Mouse (Mus musculus) liver, postnatal 0 days (tissue): ENCODE data around the gene Rbm20. TPM values are rescaled to one million over a fixed set of nuclear protein-coding genes. Genes with fewer than 3 reads are reported as not detected.

Experiments
- ATAC-seq: fragments of 200-750 bp; cut with Nextera tagmentation; 2 replicates; pipeline ENCODE4 v1.8.0; 2017; ENCODE audit warnings: mild to moderate bottlenecking, moderate library complexity
- DNase-seq: peaks from one replicate; pipeline ENCODE4 v3.0.0-alpha.2; 2016
- H3K27ac ChIP-seq: fragments of 300-500 bp; sonication (generic); 2 replicates; pipeline ENCODE4 v1.5.1; 2014; ENCODE audit warnings: antibody characterized with exemption, moderate library complexity, mild to moderate bottlenecking, low read depth
- H3K27me3 ChIP-seq: fragments of 300-500 bp; sonication (generic); 2 replicates; pipeline ENCODE4 v1.6.1; 2014; ENCODE audit warnings: low read length, control low read depth, mixed read lengths; ENCODE audit not compliant: insufficient read depth
- H3K36me3 ChIP-seq: fragments of 300-500 bp; sonication (generic); replicated peaks from 2 replicates; pipeline ENCODE4 v1.6.1; 2014; ENCODE audit warnings: mild to moderate bottlenecking, control low read depth, low read length, moderate library complexity, mixed read lengths; ENCODE audit not compliant: insufficient read depth
- H3K4me1 ChIP-seq: fragments of 300-500 bp; sonication (generic); 2 replicates; pipeline ENCODE4 v1.6.1; 2014; ENCODE audit warnings: antibody characterized with exemption, mild to moderate bottlenecking, control low read depth; ENCODE audit not compliant: insufficient read depth
- H3K4me2 ChIP-seq: fragments of 300-500 bp; sonication (generic); 2 replicates; pipeline ENCODE4 v1.6.1; 2014; ENCODE audit warnings: low read depth, mild to moderate bottlenecking, low read length, moderate library complexity, mixed read lengths
- H3K4me3 ChIP-seq: fragments of 300-500 bp; sonication (generic); 2 replicates; pipeline ENCODE4 v1.5.1; 2014; ENCODE audit warnings: low read depth, low read length
- H3K9ac ChIP-seq: fragments of 300-500 bp; sonication (generic); replicated peaks from 2 replicates; pipeline ENCODE4 v1.6.1; 2014; ENCODE audit warnings: mild to moderate bottlenecking, moderate library complexity
- H3K9me3 ChIP-seq: fragments of 300-500 bp; sonication (generic); 2 replicates; pipeline ENCODE4 v1.6.1; 2016; ENCODE audit warnings: mild to moderate bottlenecking, control low read depth, low read length, mixed read lengths
- CTCF ChIP-seq: sonication (generic); IDR thresholded peaks from 2 replicates; pipeline ENCODE4 v1.5.1; 2016; ENCODE audit warnings: antibody characterized with exemption, low read depth
- EP300 ChIP-seq: IDR thresholded peaks from 2 replicates; pipeline ENCODE4 v1.6.1; 2016; ENCODE audit warnings: antibody characterized with exemption, low read depth, mild to moderate bottlenecking
- WGBS: fragments of 180-500 bp; shearing (Covaris S2); extraction: QIAGEN DNeasy Blood & Tissue Kit; methylation state at CpG from one replicate; pipeline ENCODE4 v1.1.7; 2014; ENCODE audit not compliant: insufficient replicate concordance; 5-methylcytosine and 5-hydroxymethylcytosine counted together
- polyA plus RNA-seq: library from polyadenylated mRNA; unstranded; fragments of >200 nt; fragmentation: Nextera tagmentation; extraction: Ambion mirVana; gene quantifications from 2 replicates; pipeline ENCODE4 v1.2.1, GENCODE M21; 2015

Rbm20 gene
- polyA plus RNA-seq, 1 experiment from 2014 or later, result 0.16 TPM

DNA sequence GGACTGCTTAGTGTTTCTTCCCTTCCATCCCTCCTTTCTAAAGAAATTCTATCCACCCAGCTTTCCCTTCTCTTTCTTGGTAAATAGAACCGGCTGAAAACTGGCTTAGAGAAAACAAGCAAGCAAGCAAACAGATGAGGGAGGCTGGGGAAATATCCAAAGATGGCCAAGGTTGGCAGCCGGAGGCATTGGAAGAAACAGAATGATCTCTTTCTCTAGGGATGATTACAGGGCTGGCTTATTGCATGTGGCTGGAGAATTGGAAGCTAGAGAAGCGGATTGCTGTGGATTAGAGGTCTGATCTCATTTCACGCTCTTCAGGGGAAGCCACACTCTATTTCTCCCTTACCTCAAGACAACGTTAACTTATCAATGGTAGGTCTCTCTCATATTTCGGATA lies 198.1 kb downstream of the Rbm20 start:
- H3K4me1 ChIP-seq, result no peaks in the 10 kb centered on the region
- no peaks in the 10 kb centered on the region for H3K27me3 ChIP-seq
- DNase-seq (no peak), ATAC-seq (no peak)
- no peak overlapping the region for H3K4me2 ChIP-seq
- WGBS, result 81% methylated on average over 6 of the region's 6 CpGs
- TF ChIP-seq EP300 (no peak), CTCF (no peak)
- no peak overlapping the region for H3K9ac ChIP-seq
- H3K4me3 ChIP-seq, result no peak overlapping the region
- H3K27ac ChIP-seq, result no peak overlapping the region
- no peaks in the 10 kb centered on the region for H3K36me3 ChIP-seq
- no peaks in the 10 kb centered on the region for H3K9me3 ChIP-seq

DNA sequence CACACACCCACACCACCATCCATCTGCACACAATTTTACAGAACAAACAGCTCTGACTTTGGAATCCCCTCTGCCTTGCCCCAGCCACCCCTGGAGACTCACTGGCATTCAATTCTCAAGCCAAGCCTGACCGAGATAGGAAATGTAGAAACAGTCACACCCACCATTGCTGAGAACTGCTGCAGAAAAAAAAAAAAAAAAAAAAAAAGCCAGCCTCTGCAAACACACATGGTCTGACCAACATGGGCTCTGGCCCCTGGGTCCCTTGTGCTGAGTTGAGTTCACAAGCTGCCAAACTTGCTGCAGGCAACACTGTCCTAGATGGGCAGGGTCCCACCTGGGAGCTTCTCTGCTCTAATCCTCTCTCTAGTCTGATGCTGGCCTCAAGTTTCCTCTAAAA lies 200.7 kb downstream of the Rbm20 start:
- 33% methylated on average over 1 of the region's 1 CpGs for WGBS
- Histone ChIP-seq H3K27ac (no peak overlapping the region), H3K4me2 (no peak overlapping the region), H3K36me3 (no peaks in the 10 kb centered on the region), H3K4me3 (no peak overlapping the region), H3K9me3 (no peaks in the 10 kb centered on the region), H3K4me1 (no peaks in the 10 kb centered on the region), H3K9ac (no peak overlapping the region), H3K27me3 (no peaks in the 10 kb centered on the region)
- DNase-seq (no peak), ATAC-seq (no peak)
- TF ChIP-seq EP300 (no peak), CTCF (no peak)

DNA sequence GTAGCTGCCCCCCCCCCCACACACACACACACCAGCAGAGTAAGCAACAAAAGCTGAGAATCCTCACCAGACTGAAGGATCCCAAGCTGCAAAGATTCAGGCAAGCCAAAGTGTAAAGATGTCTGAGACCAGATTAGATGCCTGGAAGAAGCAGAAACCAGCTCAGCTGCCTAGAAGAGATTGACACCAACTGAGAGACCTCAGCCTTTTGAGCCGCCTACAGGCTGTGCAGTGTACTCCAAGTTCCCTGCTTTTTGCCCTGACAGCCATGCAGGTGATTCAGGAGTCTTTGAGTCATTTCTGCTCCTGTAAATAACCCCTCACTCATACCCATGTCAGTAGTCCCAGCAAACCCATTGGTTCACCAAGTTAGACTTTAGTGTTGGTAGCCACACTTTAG lies 203.4 kb downstream of the Rbm20 start:
- no peaks in the 10 kb centered on the region for H3K9me3 ChIP-seq
- no peak for TF ChIP-seq CTCF
- no peak for TF ChIP-seq EP300
- H3K9ac ChIP-seq, result no peak overlapping the region
- H3K4me2 ChIP-seq, result no peak overlapping the region
- H3K27ac ChIP-seq, result no peak overlapping the region
- DNase-seq (no peak), ATAC-seq (no peak)
- H3K36me3 ChIP-seq, result no peaks in the 10 kb centered on the region
- H3K4me3 ChIP-seq, result no peak overlapping the region
- no peaks in the 10 kb centered on the region for H3K27me3 ChIP-seq
- H3K4me1 ChIP-seq, result 0 out of 2 replicates have a peak, but pooled peaks cover 2% of the 10 kb centered on the region
- 50% methylated on average over 1 of the region's 1 CpGs for WGBS

DNA sequence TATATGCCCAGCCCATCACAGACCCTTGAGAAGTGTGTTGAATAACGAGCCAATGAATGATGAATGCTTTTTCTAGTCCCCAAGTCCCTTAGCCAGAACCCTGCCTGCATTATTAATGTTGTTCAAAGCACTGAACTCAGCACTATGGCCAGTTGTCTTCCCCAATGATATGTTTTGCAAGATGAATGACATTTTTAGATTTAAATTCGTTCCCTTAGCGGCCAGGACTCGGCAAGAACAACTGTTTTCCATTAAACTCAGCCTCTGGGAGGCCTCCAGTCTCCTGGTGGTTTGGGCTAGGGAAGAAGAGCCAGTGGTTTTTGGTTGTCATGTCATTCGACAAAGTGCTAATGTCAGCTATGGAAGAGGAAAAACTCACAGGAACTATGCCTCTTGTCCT lies 204.7 kb downstream of the Rbm20 start:
- Histone ChIP-seq H3K4me1 (peaks cover 6% of the 10 kb centered on the region), H3K4me2 (no peak overlapping the region), H3K9ac (no peak overlapping the region), H3K9me3 (no peaks in the 10 kb centered on the region), H3K4me3 (no peak overlapping the region), H3K27ac (no peak overlapping the region), H3K27me3 (no peaks in the 10 kb centered on the region), H3K36me3 (no peaks in the 10 kb centered on the region)
- 71% methylated on average over 5 of the region's 5 CpGs for WGBS
- no peak for TF ChIP-seq EP300
- ATAC-seq (no peak), DNase-seq (no peak)

DNA sequence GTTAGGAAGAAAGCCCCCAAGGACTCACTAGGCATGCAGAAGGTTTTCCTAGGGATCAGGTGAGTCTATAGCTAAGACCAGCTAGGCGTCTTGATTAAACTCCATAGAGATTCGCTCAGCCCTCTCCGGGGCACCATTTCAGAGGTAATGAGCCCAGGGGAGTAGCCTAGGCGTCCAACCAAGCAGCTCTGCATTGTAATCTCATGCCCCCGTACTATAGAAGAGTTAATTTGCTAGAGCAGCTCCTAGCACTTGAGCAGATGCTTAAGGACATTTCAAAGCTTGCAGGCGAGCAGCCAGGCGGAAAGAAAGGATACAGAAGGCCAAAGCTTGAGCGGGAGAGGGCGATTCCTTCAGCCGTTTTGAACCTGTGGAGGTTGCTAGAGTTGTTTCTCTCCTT lies 208.3 kb downstream of the Rbm20 start:
- DNase-seq (no peak), ATAC-seq (no peak)
- 82% methylated on average over 10 of the region's 10 CpGs for WGBS
- H3K27ac ChIP-seq, result no peak overlapping the region
- H3K4me3 ChIP-seq, result no peak overlapping the region
- no peaks in the 10 kb centered on the region for H3K9me3 ChIP-seq
- H3K4me1 ChIP-seq, result peaks cover 30% of the 10 kb centered on the region
- no peak overlapping the region for H3K9ac ChIP-seq
- H3K4me2 ChIP-seq, result no peak overlapping the region
- TF ChIP-seq EP300, result no peak
- no peak for TF ChIP-seq CTCF
- no peaks in the 10 kb centered on the region for H3K27me3 ChIP-seq
- H3K36me3 ChIP-seq, result no peaks in the 10 kb centered on the region

DNA sequence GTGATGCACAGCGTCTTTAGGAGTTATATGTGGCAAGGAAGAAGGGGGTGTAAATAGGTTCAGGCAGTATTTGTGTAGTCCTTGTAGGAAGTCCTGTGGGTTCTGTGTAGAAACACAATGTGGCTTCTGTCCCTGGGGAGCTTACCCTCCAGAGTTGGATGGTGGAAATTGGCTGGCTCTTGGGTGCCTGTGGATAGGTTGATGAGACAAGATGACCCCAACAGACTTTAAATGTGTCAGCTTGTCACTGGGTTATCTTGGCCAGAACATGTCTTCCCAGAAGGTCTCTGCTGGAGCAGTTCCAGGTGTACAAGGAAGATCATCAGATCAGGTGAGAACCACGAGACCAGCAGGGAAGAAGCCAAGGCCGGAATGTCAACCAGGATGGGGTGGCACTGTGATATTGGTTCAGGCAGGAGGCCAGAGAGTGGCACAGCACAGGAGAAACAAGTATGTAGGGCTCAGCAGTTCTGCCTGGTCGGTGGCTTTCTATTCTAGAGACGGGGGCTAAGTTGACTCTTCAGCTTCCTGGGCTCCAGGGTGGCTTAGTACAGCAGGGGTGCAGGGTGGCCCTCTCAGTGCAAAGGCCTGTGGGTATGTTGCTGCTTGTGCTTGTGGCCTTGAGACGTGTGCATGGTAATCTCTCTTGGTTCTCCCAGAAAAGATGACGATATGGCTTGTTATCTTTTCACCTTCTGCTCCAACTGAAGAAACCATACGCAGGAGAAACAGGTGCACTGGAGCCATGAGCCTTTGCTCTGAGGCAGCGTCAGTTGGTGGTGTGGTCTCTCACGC lies 209.7 kb downstream of the Rbm20 start:
- Histone ChIP-seq H3K27me3 (no peaks in the 10 kb centered on the region), H3K9me3 (no peaks in the 10 kb centered on the region), H3K36me3 (no peaks in the 10 kb centered on the region), H3K4me3 (no peak overlapping the region), H3K27ac (peak overlapping the region; percentile 57; the same call in 1 of the 2 replicates), H3K4me2 (no peak overlapping the region), H3K4me1 (peaks cover 43% of the 10 kb centered on the region), H3K9ac (no peak overlapping the region)
- no peak for DNase-seq
- peak; percentile 90 for TF ChIP-seq EP300
- no peak for TF ChIP-seq CTCF
- WGBS, result 53% methylated on average over 10 of the region's 10 CpGs
- peak; percentile 35 for ATAC-seq

DNA sequence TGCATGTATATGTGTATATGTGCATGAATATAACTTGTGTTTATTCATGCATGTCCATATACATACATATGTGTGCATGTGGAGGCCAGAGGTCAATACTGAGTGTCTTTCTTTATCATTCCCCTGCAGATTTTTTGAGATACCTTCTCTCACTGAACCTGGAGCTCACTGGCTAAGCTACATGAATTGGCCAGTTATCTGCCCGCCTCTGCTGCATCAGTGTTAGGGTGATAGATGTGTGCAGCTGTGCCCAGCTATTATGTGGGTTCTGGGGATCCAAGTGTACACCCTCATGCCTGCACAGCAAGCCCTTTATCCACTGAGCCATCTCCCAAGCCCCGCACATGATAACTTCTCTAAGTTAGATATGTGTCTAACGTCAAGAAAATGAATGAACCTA lies 210.7 kb downstream of the Rbm20 start:
- no peak overlapping the region for H3K4me2 ChIP-seq
- H3K9ac ChIP-seq, result no peak overlapping the region
- H3K27ac ChIP-seq, result no peak overlapping the region
- no peaks in the 10 kb centered on the region for H3K27me3 ChIP-seq
- no peaks in the 10 kb centered on the region for H3K9me3 ChIP-seq
- H3K36me3 ChIP-seq, result no peaks in the 10 kb centered on the region
- ATAC-seq (peak; percentile 41), DNase-seq (no peak)
- TF ChIP-seq CTCF, result no peak
- peak; percentile 78 for TF ChIP-seq EP300
- no peak overlapping the region for H3K4me3 ChIP-seq
- H3K4me1 ChIP-seq, result peaks cover 54% of the 10 kb centered on the region
- WGBS, result 44% methylated on average over 3 of the region's 3 CpGs
